Mouse (Mus musculus): ENCODE data around the gene Kif1bp. TPM values are rescaled to one million over a fixed set of nuclear protein-coding genes. Genes with fewer than 3 reads are reported as not detected.

Gene Kif1bp
- polyA plus RNA-seq, 1 experiment from 2014 or later: 20.0 TPM

- H3K27me3 ChIP-seq (replicated peaks): 0 out of 2 replicates have a peak, but pooled peaks cover 11% of the 10 kb centered on the region
- no peak overlapping the region for H3K27ac ChIP-seq
- no peak overlapping the region for H3K4me2 ChIP-seq
- H3K36me3 ChIP-seq: no peaks in the 10 kb centered on the region
- H3K9ac ChIP-seq: no peak overlapping the region
- WGBS (ENCODE audit: insufficient replicate concordance): 72% methylated on average over 7 of the region's 7 CpGs
- ATAC-seq: no peak
- H3K9me3 ChIP-seq (replicated peaks): no peaks in the 10 kb centered on the region
- H3K4me3 ChIP-seq: no peak overlapping the region
- H3K4me1 ChIP-seq: peaks cover 24% of the 10 kb centered on the region
Observed at GRCm38 (mm10) chr10:62550787-62551300, 27.4 kb downstream of the Kif1bp start.

GRCm38 (mm10) chr10:62549523-62550166 lies 28.6 kb downstream of the Kif1bp start:
- peak; percentile 70 for ATAC-seq
- no peak overlapping the region for H3K27ac ChIP-seq
- WGBS (ENCODE audit: insufficient replicate concordance): 20% methylated on average over 15 of the region's 16 CpGs
- peaks cover 22% of the 10 kb centered on the region for H3K4me1 ChIP-seq
- H3K9ac ChIP-seq: no peak overlapping the region
- H3K4me2 ChIP-seq: peak overlapping the region; percentile 39
- no peaks in the 10 kb centered on the region for H3K36me3 ChIP-seq
- H3K4me3 ChIP-seq: no peak overlapping the region
- no peaks in the 10 kb centered on the region for H3K9me3 ChIP-seq (replicated peaks)
- H3K27me3 ChIP-seq (replicated peaks): 0 out of 2 replicates have a peak, but pooled peaks cover 11% of the 10 kb centered on the region

GRCm38 (mm10) chr10:62546441-62546840 lies 31.8 kb downstream of the Kif1bp start:
- Histone ChIP-seq H3K9me3 (replicated peaks) (no peaks in the 10 kb centered on the region), H3K27ac (no peak overlapping the region), H3K4me1 (peaks cover 31% of the 10 kb centered on the region), H3K36me3 (no peaks in the 10 kb centered on the region), H3K4me3 (no peak overlapping the region), H3K9ac (no peak overlapping the region), H3K27me3 (replicated peaks) (0 out of 2 replicates have a peak, but pooled peaks cover 11% of the 10 kb centered on the region), H3K4me2 (no peak overlapping the region)
- 72% methylated on average over 10 of the region's 10 CpGs for WGBS (ENCODE audit: insufficient replicate concordance)
- no peak for ATAC-seq

GRCm38 (mm10) chr10:62545759-62546158 lies 32.5 kb downstream of the Kif1bp start:
- no peak overlapping the region for H3K4me3 ChIP-seq
- H3K9me3 ChIP-seq (replicated peaks): no peaks in the 10 kb centered on the region
- peaks cover 37% of the 10 kb centered on the region for H3K4me1 ChIP-seq
- 0 out of 2 replicates have a peak, but pooled peaks cover 11% of the 10 kb centered on the region for H3K27me3 ChIP-seq (replicated peaks)
- no peak for ATAC-seq
- H3K4me2 ChIP-seq: no peak overlapping the region
- H3K9ac ChIP-seq: no peak overlapping the region
- no peaks in the 10 kb centered on the region for H3K36me3 ChIP-seq
- no peak overlapping the region for H3K27ac ChIP-seq

GRCm38 (mm10) chr10:62544316-62544715 lies 33.9 kb downstream of the Kif1bp start:
- Histone ChIP-seq H3K9ac (no peak overlapping the region), H3K27ac (peak overlapping the region; percentile 52; the same call in 1 of the 2 replicates), H3K27me3 (replicated peaks) (0 out of 2 replicates have a peak, but pooled peaks cover 4% of the 10 kb centered on the region), H3K9me3 (replicated peaks) (no peaks in the 10 kb centered on the region), H3K4me1 (peaks cover 38% of the 10 kb centered on the region), H3K36me3 (no peaks in the 10 kb centered on the region), H3K4me2 (no peak overlapping the region), H3K4me3 (no peak overlapping the region)
- 77% methylated on average over 4 of the region's 4 CpGs for WGBS (ENCODE audit: insufficient replicate concordance)
- ATAC-seq: no peak

- ATAC-seq: peak; percentile 44
- peak overlapping the region; percentile 52 for H3K27ac ChIP-seq
- H3K9ac ChIP-seq: no peak overlapping the region
- peak overlapping the region; percentile 33 for H3K4me2 ChIP-seq
- H3K4me3 ChIP-seq: no peak overlapping the region
- no peaks in the 10 kb centered on the region for H3K9me3 ChIP-seq (replicated peaks)
- WGBS (ENCODE audit: insufficient replicate concordance): 24% methylated on average over 12 of the region's 12 CpGs
- H3K36me3 ChIP-seq: no peaks in the 10 kb centered on the region
- H3K4me1 ChIP-seq: peaks cover 38% of the 10 kb centered on the region
- 0 out of 2 replicates have a peak, but pooled peaks cover 4% of the 10 kb centered on the region for H3K27me3 ChIP-seq (replicated peaks)
Observed at GRCm38 (mm10) chr10:62543399-62543808, 34.9 kb downstream of the Kif1bp start.

GRCm38 (mm10) chr10:62542928-62543327 lies 35.3 kb downstream of the Kif1bp start:
- Histone ChIP-seq H3K36me3 (no peaks in the 10 kb centered on the region), H3K4me2 (peak overlapping the region; percentile 33), H3K4me3 (no peak overlapping the region), H3K27ac (peak overlapping the region; percentile 52; the same call in 1 of the 2 replicates), H3K9ac (no peak overlapping the region), H3K27me3 (replicated peaks) (0 out of 2 replicates have a peak, but pooled peaks cover 4% of the 10 kb centered on the region), H3K9me3 (replicated peaks) (no peaks in the 10 kb centered on the region), H3K4me1 (peaks cover 38% of the 10 kb centered on the region)
- WGBS (ENCODE audit: insufficient replicate concordance): 65% methylated on average over 8 of the region's 8 CpGs
- no peak for ATAC-seq

GRCm38 (mm10) chr10:62542507-62542906 lies 35.8 kb downstream of the Kif1bp start:
- H3K36me3 ChIP-seq: no peaks in the 10 kb centered on the region
- no peak overlapping the region for H3K4me2 ChIP-seq
- peaks cover 38% of the 10 kb centered on the region for H3K4me1 ChIP-seq
- ATAC-seq: no peak
- H3K4me3 ChIP-seq: no peak overlapping the region
- H3K27me3 ChIP-seq (replicated peaks): 0 out of 2 replicates have a peak, but pooled peaks cover 4% of the 10 kb centered on the region
- WGBS (ENCODE audit: insufficient replicate concordance): 82% methylated on average over 12 of the region's 12 CpGs
- H3K9ac ChIP-seq: no peak overlapping the region
- no peaks in the 10 kb centered on the region for H3K9me3 ChIP-seq (replicated peaks)
- H3K27ac ChIP-seq: no peak overlapping the region

GRCm38 (mm10) chr10:62541499-62541898 lies 36.8 kb downstream of the Kif1bp start:
- 65% methylated on average over 12 of the region's 12 CpGs for WGBS (ENCODE audit: insufficient replicate concordance)
- H3K36me3 ChIP-seq: no peaks in the 10 kb centered on the region
- H3K27ac ChIP-seq: peak overlapping the region; percentile 69; the same call in 1 of the 2 replicates
- no peaks in the 10 kb centered on the region for H3K9me3 ChIP-seq (replicated peaks)
- ATAC-seq: no peak
- H3K4me3 ChIP-seq: no peak overlapping the region
- 0 out of 2 replicates have a peak overlapping the region, but pooled peaks have one; percentile 6 for H3K4me2 ChIP-seq
- H3K4me1 ChIP-seq: peaks cover 38% of the 10 kb centered on the region
- H3K27me3 ChIP-seq (replicated peaks): 0 out of 2 replicates have a peak, but pooled peaks cover 4% of the 10 kb centered on the region
- no peak overlapping the region for H3K9ac ChIP-seq

- Histone ChIP-seq H3K36me3 (no peaks in the 10 kb centered on the region), H3K4me2 (peak overlapping the region; percentile 18), H3K27me3 (replicated peaks) (no peaks in the 10 kb centered on the region), H3K4me3 (no peak overlapping the region), H3K9ac (no peak overlapping the region), H3K4me1 (peaks cover 43% of the 10 kb centered on the region), H3K27ac (peak overlapping the region; percentile 43; the same call in 1 of the 2 replicates), H3K9me3 (replicated peaks) (no peaks in the 10 kb centered on the region)
- ATAC-seq: peak; percentile 87
- 34% methylated on average over 3 of the region's 3 CpGs for WGBS (ENCODE audit: insufficient replicate concordance)
Observed at GRCm38 (mm10) chr10:62540800-62541199, 37.5 kb downstream of the Kif1bp start.

- no peak overlapping the region for H3K9ac ChIP-seq
- no peak overlapping the region for H3K4me3 ChIP-seq
- H3K27ac ChIP-seq: no peak overlapping the region
- no peak for ATAC-seq
- H3K9me3 ChIP-seq (replicated peaks): no peaks in the 10 kb centered on the region
- H3K36me3 ChIP-seq: no peaks in the 10 kb centered on the region
- WGBS (ENCODE audit: insufficient replicate concordance): 73% methylated on average over 7 of the region's 7 CpGs
- no peaks in the 10 kb centered on the region for H3K27me3 ChIP-seq (replicated peaks)
- no peak overlapping the region for H3K4me2 ChIP-seq
- H3K4me1 ChIP-seq: peaks cover 5% of the 10 kb centered on the region
Observed at GRCm38 (mm10) chr10:62534509-62534908, 43.7 kb downstream of the Kif1bp start.

- WGBS (ENCODE audit: insufficient replicate concordance): 21% methylated on average over 2 of the region's 2 CpGs
- Histone ChIP-seq H3K9ac (no peak overlapping the region), H3K9me3 (replicated peaks) (no peaks in the 10 kb centered on the region), H3K27ac (no peak overlapping the region), H3K4me3 (no peak overlapping the region), H3K27me3 (replicated peaks) (no peaks in the 10 kb centered on the region), H3K4me1 (peaks cover 5% of the 10 kb centered on the region; the same call in 1 of the 2 replicates), H3K36me3 (no peaks in the 10 kb centered on the region), H3K4me2 (no peak overlapping the region)
- ATAC-seq: no peak
Observed at GRCm38 (mm10) chr10:62532832-62533231, 45.4 kb downstream of the Kif1bp start.

Measured in liver, embryonic 12.5 days (tissue).